Mouse (Mus musculus) myocyte (in vitro differentiated cells): ENCODE measurements at regions not wholly inside any gene's neighbourhood (a gene's known extent, or its start where the extent isn't known, plus 50 kb on each side); places are given as distances from the start of the nearest gene placed in this dataset.

Experiments
- H3K27me3 ChIP-seq: one replicate; pipeline ENCODE4 v1.6.1; 2011; ENCODE audit not compliant: control insufficient read depth, insufficient read depth, insufficient read length
- H3K36me3 ChIP-seq: one replicate; pipeline ENCODE4 v1.6.1; 2011; ENCODE audit not compliant: control insufficient read depth, insufficient read depth
- H3K4me2 ChIP-seq: one replicate; pipeline ENCODE4 v1.6.1; 2011; ENCODE audit warnings: low read depth, control low read depth
- H3K4me3 ChIP-seq: one replicate; pipeline ENCODE4 v1.5.1; 2011; ENCODE audit warnings: mild to moderate bottlenecking, control low read depth, moderate library complexity
- H3K79me2 ChIP-seq: one replicate; pipeline ENCODE4 v1.6.1; 2011; ENCODE audit not compliant: control insufficient read depth, insufficient read depth
- H3ac ChIP-seq: one replicate; pipeline ENCODE4 v1.6.1; 2011; ENCODE audit not compliant: control insufficient read depth, insufficient read length
- CEBPB ChIP-seq: IDR thresholded peaks from 2 replicates; pipeline ENCODE4 v1.6.1; 2011; ENCODE audit warnings: mild to moderate bottlenecking, moderate library complexity; ENCODE audit not compliant: poor library complexity, insufficient read depth, severe bottlenecking
- E2F4 ChIP-seq: IDR thresholded peaks from one replicate; pipeline ENCODE4 v1.6.1; 2011; ENCODE audit warnings: mild to moderate bottlenecking, control low read depth, moderate library complexity; ENCODE audit not compliant: insufficient read depth
- MAX ChIP-seq: IDR thresholded peaks from one replicate; pipeline ENCODE4 v1.6.1; 2011; ENCODE audit warnings: low read depth, mild to moderate bottlenecking, control low read depth
- MYOD1 ChIP-seq, 3 experiments: IDR thresholded peaks; one replicate each; pipeline ENCODE4 v1.6.1; 2011; ENCODE audit warnings: control low read depth in 2 of 3, low read depth in 2 of 3, mild to moderate bottlenecking in 2 of 3, moderate library complexity in 1 of 3; ENCODE audit not compliant: insufficient read length in 2 of 3, control insufficient read depth in 1 of 3
- MYOG ChIP-seq, 3 experiments: IDR thresholded peaks; one replicate each; pipeline ENCODE4 v1.6.1; 2011; ENCODE audit warnings: control low read depth in 2 of 3, low read depth in 2 of 3, mild to moderate bottlenecking in 2 of 3; ENCODE audit not compliant: insufficient read length in 2 of 3, control insufficient read depth in 1 of 3, insufficient read depth in 1 of 3
- POLR2A ChIP-seq: IDR thresholded peaks from one replicate; pipeline ENCODE4 v1.6.1; 2011; ENCODE audit warnings: low read depth, mild to moderate bottlenecking, control low read depth, moderate library complexity; ENCODE audit not compliant: insufficient read length
- POLR2AphosphoS2 ChIP-seq: IDR thresholded peaks from one replicate; pipeline ENCODE4 v1.6.1; 2011; ENCODE audit warnings: low read depth, control low read depth; ENCODE audit not compliant: insufficient read length
- REST ChIP-seq: IDR thresholded peaks from one replicate; pipeline ENCODE4 v1.6.1; 2011; ENCODE audit warnings: mild to moderate bottlenecking, control low read depth, moderate library complexity; ENCODE audit not compliant: insufficient read depth, insufficient read length
- SRF ChIP-seq: IDR thresholded peaks from one replicate; pipeline ENCODE4 v1.6.1; 2011; ENCODE audit warnings: low read depth; ENCODE audit not compliant: control insufficient read depth, insufficient read length
- TCF12 ChIP-seq: IDR thresholded peaks from one replicate; pipeline ENCODE4 v1.6.1; 2011; ENCODE audit warnings: mild to moderate bottlenecking, control low read depth; ENCODE audit not compliant: poor library complexity, insufficient read depth, severe bottlenecking
- TCF3 ChIP-seq: IDR thresholded peaks from one replicate; pipeline ENCODE4 v1.6.1; 2011; ENCODE audit warnings: low read depth, control low read depth; ENCODE audit not compliant: insufficient read length
- USF1 ChIP-seq: IDR thresholded peaks from one replicate; pipeline ENCODE4 v1.6.1; 2011; ENCODE audit warnings: low read depth, mild to moderate bottlenecking, control low read depth, moderate library complexity

DNA sequence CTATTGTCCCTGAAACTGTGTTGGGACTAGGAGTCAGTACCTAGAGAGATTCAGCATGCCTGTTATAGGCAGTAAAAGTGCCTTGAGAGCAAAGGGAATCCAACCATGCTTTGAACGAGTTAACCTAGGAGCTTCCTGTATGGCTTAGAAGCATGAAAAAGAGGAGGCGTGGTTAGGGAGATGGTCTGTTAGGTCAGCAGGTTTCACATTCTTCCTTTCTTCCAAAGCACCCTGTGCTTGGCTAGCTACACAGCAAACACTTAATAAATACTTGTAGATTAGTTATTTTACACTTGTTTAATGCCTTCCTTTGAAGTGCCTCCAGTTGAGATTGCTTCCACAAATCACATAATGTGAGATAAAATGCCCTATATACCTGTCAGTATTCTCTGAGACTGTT is 284.9 kb upstream of the Adgra3 start:
- Histone ChIP-seq H3K4me2 (no peak overlapping the region), H3K4me3 (no peak overlapping the region), H3ac (no peak overlapping the region), H3K27me3 (no peaks in the 10 kb centered on the region), H3K36me3 (no peaks in the 10 kb centered on the region), H3K79me2 (no peaks in the 10 kb centered on the region)
- TF ChIP-seq SRF (no peak), TCF12 (no peak), CEBPB (no peak)

DNA sequence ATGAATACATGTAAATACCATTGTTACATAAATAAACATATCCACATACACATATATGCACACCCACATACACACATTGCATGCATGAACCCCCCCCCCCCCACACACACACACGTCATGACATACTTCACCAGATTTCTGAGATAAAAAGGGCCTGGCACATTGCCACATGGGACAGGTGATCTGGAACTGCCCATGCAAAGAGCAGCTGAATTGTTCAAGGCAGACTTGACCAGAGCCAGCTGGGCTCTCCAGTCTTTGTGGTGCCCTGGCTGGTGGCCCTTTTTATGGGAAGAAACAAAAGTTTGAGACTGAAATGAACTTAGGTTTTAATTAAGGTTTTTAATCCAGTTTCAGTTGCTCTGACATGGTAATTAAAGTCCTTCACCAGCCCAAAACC is 250.7 kb upstream of the Adgra3 start:
- Histone ChIP-seq H3K4me3 (no peak overlapping the region), H3K79me2 (no peaks in the 10 kb centered on the region), H3K4me2 (no peak overlapping the region), H3ac (no peak overlapping the region), H3K36me3 (no peaks in the 10 kb centered on the region), H3K27me3 (no peaks in the 10 kb centered on the region)
- TF ChIP-seq USF1 = no peak

DNA sequence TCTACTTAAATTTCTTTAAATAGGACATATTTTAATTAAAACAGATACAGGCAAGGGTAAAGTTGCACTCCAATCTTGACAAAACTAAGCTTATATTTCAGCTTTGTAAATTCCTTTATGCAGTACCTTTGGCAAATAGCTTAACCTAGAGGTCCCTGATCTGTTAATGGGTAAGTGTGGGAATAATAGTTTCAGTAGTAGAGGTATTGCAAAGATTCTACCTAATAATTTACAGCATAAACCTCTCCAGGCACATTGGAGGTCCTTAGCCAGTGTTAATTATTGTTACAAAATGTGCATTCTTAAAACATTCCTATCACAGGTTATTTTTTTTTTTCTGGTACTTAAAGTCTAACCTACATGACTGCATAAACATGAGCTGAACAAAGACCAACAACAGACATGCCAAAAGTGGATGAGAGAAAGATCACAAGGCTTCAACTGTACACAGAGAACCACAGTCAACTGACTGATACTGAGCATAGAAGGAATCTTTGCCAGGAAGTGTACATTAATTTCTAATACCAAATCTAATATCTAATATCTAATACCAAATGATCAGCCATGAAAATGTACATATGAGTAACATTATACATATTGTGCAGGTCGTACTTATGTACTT is 245.2 kb upstream of the Adgra3 start:
- no peaks in the 10 kb centered on the region for H3K36me3 ChIP-seq
- TF ChIP-seq USF1 = no peak

DNA sequence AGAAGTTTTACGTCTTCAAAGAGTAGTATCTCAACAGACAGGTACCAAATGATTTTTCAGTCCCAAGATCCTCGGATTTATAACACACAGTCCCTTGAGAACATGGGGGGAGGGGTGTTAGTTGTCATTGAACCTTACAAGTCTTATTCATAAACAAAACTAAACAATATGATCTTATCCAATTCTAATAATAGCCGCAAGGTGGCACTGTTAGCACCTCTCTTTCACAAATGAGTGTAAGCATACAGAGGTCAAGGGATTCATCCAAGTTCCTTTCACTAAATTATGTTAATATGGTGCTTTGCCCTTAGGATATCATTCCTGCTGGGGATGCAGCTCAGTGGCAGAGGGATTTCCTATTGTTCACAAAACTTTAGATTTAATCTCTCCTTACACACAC is 235.0 kb upstream of the Adgra3 start:
- TF ChIP-seq MYOG (IDR thresholded peaks at IDR 0.05; ENCODE audit: control insufficient read depth in 1 of 3, insufficient read depth in 1 of 3, insufficient read length in 2 of 3, low read depth in 2 of 3) (no peak), E2F4 (no peak), TCF3 (no peak), SRF (no peak), TCF12 (no peak), MYOD1 (IDR thresholded peaks at IDR 0.05; ENCODE audit: control insufficient read depth in 1 of 3, insufficient read length in 2 of 3, low read depth in 2 of 3) (no peak), USF1 (no peak), POLR2AphosphoS2 (no peak), POLR2A (no peak), MAX (no peak), REST (no peak), CEBPB (no peak)
- Histone ChIP-seq H3K4me2 (no peak overlapping the region), H3ac (no peak overlapping the region)

More for the DNA sequence above, 245.2 kb upstream of the Adgra3 start:
- Histone ChIP-seq H3ac (no peak overlapping the region), H3K79me2 (no peaks in the 10 kb centered on the region), H3K4me2 (no peak overlapping the region), H3K27me3 (no peaks in the 10 kb centered on the region), H3K4me3 (no peak overlapping the region)

DNA sequence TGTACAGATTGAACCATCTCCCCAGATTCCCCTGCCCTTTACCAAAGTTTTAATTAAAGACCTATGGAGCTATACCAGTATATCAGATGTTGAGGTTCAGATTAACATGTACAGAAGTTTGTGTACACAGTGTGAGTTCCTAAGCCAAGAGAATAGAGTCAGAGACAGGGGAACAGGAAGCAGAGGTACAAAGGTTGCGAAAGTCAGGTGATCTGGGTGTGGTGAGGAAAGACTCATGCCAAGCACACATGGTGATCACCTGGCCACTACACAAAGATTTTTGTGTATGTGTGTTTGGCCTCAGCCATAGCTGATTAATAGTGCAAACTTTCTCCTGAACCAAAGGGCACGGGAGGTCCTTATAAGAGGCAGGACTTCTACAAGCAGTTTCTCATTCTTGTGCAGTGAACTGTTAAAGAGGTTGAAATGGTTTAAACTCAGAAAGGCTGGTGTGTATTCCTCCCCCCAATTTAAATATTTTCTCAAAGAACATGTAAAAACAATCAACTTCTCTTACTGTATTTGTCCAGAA is 232.1 kb upstream of the Adgra3 start:
- Histone ChIP-seq H3K4me2 (no peak overlapping the region), H3ac (no peak overlapping the region), H3K36me3 (no peaks in the 10 kb centered on the region), H3K27me3 (no peaks in the 10 kb centered on the region), H3K4me3 (no peak overlapping the region), H3K79me2 (no peaks in the 10 kb centered on the region)
- TF ChIP-seq POLR2A (no peak), CEBPB (no peak), SRF (no peak), MYOD1 (IDR thresholded peaks at IDR 0.05; ENCODE audit: control insufficient read depth in 1 of 3, insufficient read length in 2 of 3, low read depth in 2 of 3) (no peak), POLR2AphosphoS2 (no peak), MAX (no peak), E2F4 (no peak), REST (no peak), TCF12 (no peak), USF1 (no peak), MYOG (IDR thresholded peaks at IDR 0.05; ENCODE audit: control insufficient read depth in 1 of 3, insufficient read depth in 1 of 3, insufficient read length in 2 of 3, low read depth in 2 of 3) (no peak), TCF3 (no peak)

More for the DNA sequence above, 235.0 kb upstream of the Adgra3 start:
- Histone ChIP-seq H3K79me2 (no peaks in the 10 kb centered on the region), H3K4me3 (no peak overlapping the region), H3K36me3 (no peaks in the 10 kb centered on the region), H3K27me3 (no peaks in the 10 kb centered on the region)

DNA sequence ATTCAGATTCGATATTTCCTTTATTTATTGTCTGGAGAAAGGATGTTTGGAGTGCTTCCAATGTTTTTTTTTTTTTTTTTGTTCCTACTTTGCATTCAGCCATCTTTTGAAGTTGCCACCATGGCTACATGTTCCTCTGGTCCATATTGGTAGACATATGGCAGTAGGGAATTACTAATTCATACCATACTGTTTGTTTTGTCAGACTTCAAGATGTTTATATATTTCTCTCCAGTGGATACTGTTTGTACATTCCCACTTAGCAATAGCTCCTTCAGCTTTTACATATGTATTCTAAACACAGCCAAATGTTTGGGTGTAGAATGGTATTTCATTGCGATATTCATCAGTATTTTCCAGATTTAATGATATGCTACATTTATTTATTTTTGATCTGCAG is 201.6 kb upstream of the Adgra3 start:
- Histone ChIP-seq H3K27me3 (no peaks in the 10 kb centered on the region), H3K4me3 (no peak overlapping the region), H3K4me2 (no peak overlapping the region), H3ac (no peak overlapping the region), H3K36me3 (no peaks in the 10 kb centered on the region), H3K79me2 (no peaks in the 10 kb centered on the region)
- no peak for TF ChIP-seq MAX
